Mouse (Mus musculus): ENCODE measurements at regions not wholly inside any gene's neighbourhood (a gene's known extent, or its start where the extent isn't known, plus 50 kb on each side); places are given as distances from the start of the nearest gene placed in this dataset.
"Not testable (repeated sequence)": the region's sequence is repeated elsewhere in the genome, so short reads cannot be mapped to it uniquely, and the experiment has no call there.

DNA sequence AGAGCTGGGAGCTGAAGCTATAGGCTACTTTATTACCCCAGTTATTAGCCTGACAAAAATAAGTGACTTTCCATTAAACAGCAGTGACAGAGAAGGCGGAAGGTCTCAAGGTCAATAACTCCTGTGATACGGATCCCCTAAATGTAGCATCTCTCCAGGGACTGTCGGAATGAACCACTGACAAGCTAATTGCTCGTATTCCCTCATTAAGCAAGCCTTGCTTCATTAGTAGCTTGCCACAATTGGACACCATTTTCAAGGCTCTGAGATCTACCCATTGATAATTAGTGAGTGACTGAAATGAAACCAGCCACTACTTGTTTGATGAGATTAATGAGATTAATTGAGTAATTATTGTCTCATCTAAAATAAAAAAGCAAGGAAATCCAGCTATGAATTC, 99.8 kb upstream of the Slc25a13 start:
- peak; percentile 6 for DNase-seq
- Histone ChIP-seq H3K4me2 (ENCODE audit: low read length) (no peak overlapping the region), H3K9ac (replicated peaks; ENCODE audit: low read length) (no peak overlapping the region), H3K27me3 (ENCODE audit: control insufficient read depth, insufficient read depth, low read length) (no peaks in the 10 kb centered on the region), H3K4me1 (ENCODE audit: control insufficient read depth, insufficient read depth, low read length) (no peaks in the 10 kb centered on the region), H3K4me3 (replicated peaks; ENCODE audit: low read depth, low read length) (no peak overlapping the region), H3K36me3 (ENCODE audit: control insufficient read depth, insufficient read depth, low read length) (no peaks in the 10 kb centered on the region), H3K9me3 (ENCODE audit: control insufficient read depth, low read length) (no peaks in the 10 kb centered on the region), H3K27ac (replicated peaks; ENCODE audit: low read depth, low read length) (no peak overlapping the region)
- WGBS = 78% methylated on average over 4 of the region's 4 CpGs
- ATAC-seq (ENCODE audit: low FRiP score, low TSS enrichment) = no peak

DNA sequence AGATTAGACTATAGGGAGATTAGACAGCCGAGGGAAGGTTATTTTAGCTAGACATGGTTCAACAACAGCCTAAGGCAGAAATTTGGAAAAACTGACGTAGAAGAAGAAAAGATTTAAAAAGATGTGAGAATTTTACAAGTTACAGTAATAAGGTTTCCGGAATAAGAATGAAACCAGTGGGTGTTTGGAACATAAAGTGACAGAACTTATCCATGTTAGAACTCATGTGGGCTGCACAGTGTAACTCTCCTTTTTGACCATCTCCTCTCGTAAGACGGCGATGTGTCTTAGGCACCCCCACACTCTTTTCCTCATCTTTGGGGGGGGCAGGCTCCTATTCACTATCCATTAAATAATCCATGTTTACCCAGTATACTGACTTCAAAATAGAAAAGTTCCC, 96.2 kb upstream of the Slc25a13 start:
- no peaks in the 10 kb centered on the region for H3K4me1 ChIP-seq (ENCODE audit: control insufficient read depth, insufficient read depth, low read length)
- H3K27me3 ChIP-seq (ENCODE audit: control insufficient read depth, insufficient read depth, low read length) = no peaks in the 10 kb centered on the region
- H3K36me3 ChIP-seq (ENCODE audit: control insufficient read depth, insufficient read depth, low read length) = no peaks in the 10 kb centered on the region
- no peak overlapping the region for H3K9ac ChIP-seq (replicated peaks; ENCODE audit: low read length)
- H3K4me3 ChIP-seq (replicated peaks; ENCODE audit: low read depth, low read length) = no peak overlapping the region
- DNase-seq (no peak), ATAC-seq (ENCODE audit: low FRiP score, low TSS enrichment) (no peak)
- no peaks in the 10 kb centered on the region for H3K9me3 ChIP-seq (ENCODE audit: control insufficient read depth, low read length)
- no peak overlapping the region for H3K4me2 ChIP-seq (ENCODE audit: low read length)
- H3K27ac ChIP-seq (replicated peaks; ENCODE audit: low read depth, low read length) = no peak overlapping the region
- 80% methylated on average over 6 of the region's 6 CpGs for WGBS

DNA sequence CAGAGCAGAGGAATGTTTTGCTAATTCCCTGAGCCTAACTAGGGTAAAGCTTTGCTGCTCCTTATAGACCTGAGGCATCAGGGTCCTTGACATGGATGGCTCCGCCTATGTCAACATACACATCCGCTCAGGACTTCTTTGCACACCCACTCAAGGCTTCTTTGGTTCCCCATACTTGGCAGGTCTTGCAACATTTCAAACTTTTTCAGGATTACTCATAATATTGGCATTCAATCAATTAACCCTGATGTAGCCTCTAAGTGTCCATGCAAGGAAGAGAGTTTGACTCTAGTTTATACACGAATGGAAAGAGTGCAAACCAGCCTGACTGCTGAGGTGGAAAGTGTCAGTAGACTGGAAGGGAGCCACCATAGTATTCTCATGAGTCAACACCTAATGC, 93.2 kb upstream of the Slc25a13 start:
- DNase-seq (no peak), ATAC-seq (ENCODE audit: low FRiP score, low TSS enrichment) (no peak)
- 0 out of 2 replicates have a peak, but pooled peaks cover 5% of the 10 kb centered on the region for H3K4me1 ChIP-seq (ENCODE audit: control insufficient read depth, insufficient read depth, low read length)
- no peaks in the 10 kb centered on the region for H3K27me3 ChIP-seq (ENCODE audit: control insufficient read depth, insufficient read depth, low read length)
- no peak overlapping the region for H3K9ac ChIP-seq (replicated peaks; ENCODE audit: low read length)
- H3K9me3 ChIP-seq (ENCODE audit: control insufficient read depth, low read length) = no peaks in the 10 kb centered on the region
- no peak overlapping the region for H3K4me3 ChIP-seq (replicated peaks; ENCODE audit: low read depth, low read length)
- H3K4me2 ChIP-seq (ENCODE audit: low read length) = no peak overlapping the region
- H3K27ac ChIP-seq (replicated peaks; ENCODE audit: low read depth, low read length) = no peak overlapping the region
- no peaks in the 10 kb centered on the region for H3K36me3 ChIP-seq (ENCODE audit: control insufficient read depth, insufficient read depth, low read length)
- WGBS = 94% methylated on average over 3 of the region's 3 CpGs

DNA sequence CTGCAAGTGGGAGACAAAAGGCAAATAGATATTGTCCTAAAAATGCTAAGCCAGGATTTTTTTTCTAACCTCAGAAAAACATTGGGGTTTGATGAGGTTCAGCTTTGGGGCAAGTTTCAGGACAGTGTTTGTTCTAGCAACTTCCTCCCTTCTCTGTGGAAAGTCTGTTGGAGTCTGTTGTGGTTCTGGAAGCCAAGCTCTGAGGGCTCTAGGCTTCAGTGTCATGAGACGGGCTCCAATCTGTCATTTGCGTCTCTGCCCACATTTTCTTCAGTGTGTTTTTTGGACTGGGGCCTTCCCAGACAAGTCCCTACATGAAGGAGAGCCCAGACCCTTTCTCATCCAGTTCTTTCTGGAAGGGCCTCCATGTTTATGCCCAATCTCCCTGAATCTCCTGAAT, 90.6 kb upstream of the Slc25a13 start:
- Histone ChIP-seq H3K4me1 (ENCODE audit: control insufficient read depth, insufficient read depth, low read length) (0 out of 2 replicates have a peak, but pooled peaks cover 5% of the 10 kb centered on the region), H3K9ac (replicated peaks; ENCODE audit: low read length) (no peak overlapping the region), H3K36me3 (ENCODE audit: control insufficient read depth, insufficient read depth, low read length) (no peaks in the 10 kb centered on the region), H3K9me3 (ENCODE audit: control insufficient read depth, low read length) (no peaks in the 10 kb centered on the region), H3K27me3 (ENCODE audit: control insufficient read depth, insufficient read depth, low read length) (no peaks in the 10 kb centered on the region), H3K4me3 (replicated peaks; ENCODE audit: low read depth, low read length) (no peak overlapping the region), H3K27ac (replicated peaks; ENCODE audit: low read depth, low read length) (no peak overlapping the region), H3K4me2 (ENCODE audit: low read length) (no peak overlapping the region)
- ATAC-seq (ENCODE audit: low FRiP score, low TSS enrichment) = no peak
- WGBS = 96% methylated on average over 2 of the region's 2 CpGs
- no peak for DNase-seq

GRCm38 (mm10) chr6:6303767-6304166, 86.8 kb upstream of the Slc25a13 start:
- ATAC-seq (ENCODE audit: low FRiP score, low TSS enrichment) (no peak), DNase-seq (no peak)
- Histone ChIP-seq H3K4me3 (replicated peaks; ENCODE audit: low read depth, low read length) (no peak overlapping the region), H3K27ac (replicated peaks; ENCODE audit: low read depth, low read length) (no peak overlapping the region), H3K9ac (replicated peaks; ENCODE audit: low read length) (no peak overlapping the region), H3K27me3 (ENCODE audit: control insufficient read depth, insufficient read depth, low read length) (no peaks in the 10 kb centered on the region), H3K4me1 (ENCODE audit: control insufficient read depth, insufficient read depth, low read length) (0 out of 2 replicates have a peak, but pooled peaks cover 5% of the 10 kb centered on the region), H3K36me3 (ENCODE audit: control insufficient read depth, insufficient read depth, low read length) (no peaks in the 10 kb centered on the region), H3K9me3 (ENCODE audit: control insufficient read depth, low read length) (no peaks in the 10 kb centered on the region), H3K4me2 (ENCODE audit: low read length) (no peak overlapping the region)
- WGBS = 20% methylated on average over 5 of the region's 5 CpGs

DNA sequence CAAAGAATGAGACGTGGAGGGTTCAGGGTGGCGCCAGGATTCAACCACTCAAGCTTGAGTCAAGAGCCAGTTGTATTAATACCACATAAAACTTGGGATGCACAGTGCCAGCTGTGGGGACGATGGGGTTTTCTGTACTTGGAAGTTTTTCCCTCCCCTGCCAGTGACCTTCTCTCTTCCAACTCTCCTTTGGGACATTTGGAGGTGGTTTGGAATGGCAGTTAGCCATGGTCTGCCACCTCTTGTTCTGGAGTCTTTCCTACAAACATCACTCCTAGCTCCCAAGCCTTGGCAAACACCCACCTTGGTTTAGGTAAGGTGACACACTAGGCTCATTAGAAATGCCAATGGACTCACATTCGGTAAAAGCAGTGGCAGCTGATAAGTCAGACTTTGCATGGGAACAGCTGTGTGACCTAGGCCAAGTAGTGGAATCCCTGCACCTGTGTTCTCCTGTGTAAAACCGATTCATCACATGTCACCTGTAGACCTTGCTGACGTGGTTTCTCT, 84.1 kb upstream of the Slc25a13 start:
- WGBS = 90% methylated on average over 6 of the region's 6 CpGs
- Histone ChIP-seq H3K4me2 (ENCODE audit: low read length) (no peak overlapping the region), H3K9ac (replicated peaks; ENCODE audit: low read length) (no peak overlapping the region), H3K27me3 (ENCODE audit: control insufficient read depth, insufficient read depth, low read length) (no peaks in the 10 kb centered on the region), H3K9me3 (ENCODE audit: control insufficient read depth, low read length) (no peaks in the 10 kb centered on the region), H3K36me3 (ENCODE audit: control insufficient read depth, insufficient read depth, low read length) (no peaks in the 10 kb centered on the region), H3K4me3 (replicated peaks; ENCODE audit: low read depth, low read length) (no peak overlapping the region), H3K27ac (replicated peaks; ENCODE audit: low read depth, low read length) (no peak overlapping the region), H3K4me1 (ENCODE audit: control insufficient read depth, insufficient read depth, low read length) (0 out of 2 replicates have a peak, but pooled peaks cover 5% of the 10 kb centered on the region)
- ATAC-seq (ENCODE audit: low FRiP score, low TSS enrichment) = no peak
- DNase-seq = no peak

GRCm38 (mm10) chr6:6298867-6299852, 82.2 kb upstream of the Slc25a13 start:
- ATAC-seq (ENCODE audit: low FRiP score, low TSS enrichment) = no peak
- Histone ChIP-seq H3K4me2 (ENCODE audit: low read length) (no peak overlapping the region), H3K36me3 (ENCODE audit: control insufficient read depth, insufficient read depth, low read length) (no peaks in the 10 kb centered on the region), H3K4me1 (ENCODE audit: control insufficient read depth, insufficient read depth, low read length) (no peaks in the 10 kb centered on the region), H3K9ac (replicated peaks; ENCODE audit: low read length) (no peak overlapping the region), H3K4me3 (replicated peaks; ENCODE audit: low read depth, low read length) (no peak overlapping the region), H3K9me3 (ENCODE audit: control insufficient read depth, low read length) (no peaks in the 10 kb centered on the region), H3K27ac (replicated peaks; ENCODE audit: low read depth, low read length) (no peak overlapping the region), H3K27me3 (ENCODE audit: control insufficient read depth, insufficient read depth, low read length) (no peaks in the 10 kb centered on the region)
- DNase-seq = peak; percentile 5
- 64% methylated on average over 14 of the region's 14 CpGs for WGBS

DNA sequence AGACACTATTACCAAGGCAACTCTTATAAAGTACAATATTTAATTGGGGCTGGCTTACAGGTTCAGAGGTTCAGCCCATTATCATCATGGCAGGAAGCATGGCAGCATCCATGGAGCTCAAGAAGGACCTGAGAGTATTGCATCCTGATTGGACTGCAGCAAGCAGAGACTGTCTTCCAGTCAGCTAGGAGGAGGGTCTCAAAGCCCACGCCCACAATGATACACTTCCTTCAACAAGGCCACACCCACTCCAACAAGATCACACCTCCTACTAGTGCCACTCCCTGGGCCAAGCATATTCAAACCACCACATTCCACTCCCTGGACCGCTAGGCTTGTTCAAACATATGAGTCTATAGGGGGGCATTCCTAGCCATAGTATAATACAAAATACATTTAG, 78.6 kb upstream of the Slc25a13 start:
- not testable (repeated sequence) for H3K9ac ChIP-seq (replicated peaks; ENCODE audit: low read length); H3K9me3 ChIP-seq (ENCODE audit: control insufficient read depth, low read length); H3K36me3 ChIP-seq (ENCODE audit: control insufficient read depth, insufficient read depth, low read length); H3K27ac ChIP-seq (replicated peaks; ENCODE audit: low read depth, low read length); DNase-seq; H3K4me2 ChIP-seq (ENCODE audit: low read length); ATAC-seq (ENCODE audit: low FRiP score, low TSS enrichment); H3K4me3 ChIP-seq (replicated peaks; ENCODE audit: low read depth, low read length); H3K27me3 ChIP-seq (ENCODE audit: control insufficient read depth, insufficient read depth, low read length); H3K4me1 ChIP-seq (ENCODE audit: control insufficient read depth, insufficient read depth, low read length)
- 85% methylated on average over 2 of the region's 2 CpGs for WGBS

DNA sequence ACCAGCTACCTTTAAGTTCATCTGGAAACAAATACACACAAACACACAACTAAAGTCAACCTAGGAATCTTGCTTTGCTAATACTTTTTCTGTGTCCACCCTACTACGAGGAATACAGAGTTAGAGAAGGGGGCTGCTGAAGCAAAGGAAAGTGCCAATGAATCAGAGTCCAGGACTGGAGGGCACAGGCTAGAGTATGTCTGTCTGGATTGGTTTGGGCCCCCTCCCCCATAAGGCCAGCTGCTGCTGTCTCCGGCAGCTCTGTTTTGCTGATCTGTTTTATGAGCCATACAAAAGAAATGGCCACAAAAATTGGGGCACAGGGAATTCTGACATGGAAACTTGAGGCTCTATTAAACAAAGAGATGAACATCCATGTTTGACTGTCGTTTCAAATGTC, 74.8 kb upstream of the Slc25a13 start:
- Histone ChIP-seq H3K4me3 (replicated peaks; ENCODE audit: low read depth, low read length) (no peak overlapping the region), H3K9me3 (ENCODE audit: control insufficient read depth, low read length) (no peaks in the 10 kb centered on the region), H3K4me2 (ENCODE audit: low read length) (no peak overlapping the region), H3K27me3 (ENCODE audit: control insufficient read depth, insufficient read depth, low read length) (no peaks in the 10 kb centered on the region), H3K36me3 (ENCODE audit: control insufficient read depth, insufficient read depth, low read length) (no peaks in the 10 kb centered on the region), H3K4me1 (ENCODE audit: control insufficient read depth, insufficient read depth, low read length) (no peaks in the 10 kb centered on the region), H3K9ac (replicated peaks; ENCODE audit: low read length) (no peak overlapping the region), H3K27ac (replicated peaks; ENCODE audit: low read depth, low read length) (no peak overlapping the region)
- 69% methylated on average over 3 of the region's 3 CpGs for WGBS
- ATAC-seq (ENCODE audit: low FRiP score, low TSS enrichment) (no peak), DNase-seq (no peak)

Data from midbrain, embryonic 14.5 days (tissue).